Mouse (Mus musculus) right cerebral cortex, postnatal 4 days (tissue): ENCODE measurements around the gene Snrpf.
"Not testable (repeated sequence)": the region's sequence is repeated elsewhere in the genome, so short reads cannot be mapped to it uniquely, and the experiment has no call there.

ENCODE experiments used
- DNase-seq: peaks from one replicate; pipeline ENCODE4 v3.0.0-alpha.2; 2022

Gene Snrpf

DNA sequence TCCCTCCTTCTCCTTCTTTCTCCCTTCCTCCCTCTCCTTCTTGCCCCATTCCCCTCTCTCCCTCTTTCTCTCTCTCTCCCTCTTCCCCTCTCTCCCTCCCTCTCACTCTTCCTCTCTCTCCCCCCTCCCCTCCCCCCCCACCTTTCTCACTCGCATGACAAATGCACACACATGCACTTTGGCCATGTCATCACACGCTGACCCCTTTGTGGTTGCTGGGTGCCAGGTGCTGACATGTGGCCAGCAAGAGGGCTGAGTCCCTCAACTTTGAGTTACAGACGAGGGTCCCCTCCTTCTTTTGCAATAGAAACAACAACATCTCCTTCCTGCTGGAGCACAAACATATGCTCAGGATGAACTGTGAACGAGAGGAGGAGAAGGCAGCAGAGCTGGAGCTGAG, 14.5 kb downstream of the Snrpf start:
- DNase-seq = no peak

DNA sequence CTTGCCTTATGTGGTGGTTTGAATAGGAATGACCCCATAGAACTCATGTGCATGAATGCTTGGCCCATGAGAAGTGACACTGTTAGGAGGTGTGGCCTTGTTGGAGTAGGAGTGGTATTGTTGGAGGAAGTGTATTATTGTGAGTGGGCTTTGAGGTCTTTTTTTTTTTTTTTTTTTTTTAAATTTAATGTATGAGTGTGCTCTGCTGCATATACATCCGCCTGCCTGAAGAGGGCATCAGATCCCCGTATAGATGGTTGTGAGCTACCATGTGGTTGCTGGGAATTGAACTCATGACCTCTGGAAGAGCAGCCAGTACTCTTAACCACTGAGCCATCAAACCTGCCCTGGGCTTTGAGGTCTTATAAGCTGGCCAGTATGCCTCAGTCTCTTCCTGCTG, 17.3 kb downstream of the Snrpf start:
- no peak for DNase-seq

DNA sequence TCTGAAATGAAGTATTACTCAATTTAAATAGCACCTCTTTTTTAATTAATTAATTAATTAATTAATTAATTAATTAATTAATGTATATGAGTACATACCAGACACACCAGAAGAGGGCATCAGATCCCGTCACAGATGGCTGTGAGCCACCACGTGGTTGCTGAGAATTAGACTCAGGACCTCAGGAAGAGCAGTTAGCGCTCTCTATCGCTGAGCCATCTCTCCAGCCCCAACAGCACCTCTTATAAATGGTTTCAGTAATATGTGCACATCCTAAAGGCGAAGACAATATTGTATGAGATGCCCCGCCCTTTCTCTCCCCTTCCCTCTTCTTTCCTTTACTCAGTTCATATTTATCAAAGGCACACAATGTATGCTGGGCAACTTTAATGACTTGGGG, 20.8 kb downstream of the Snrpf start:
- no peak for DNase-seq

- DNase-seq = no peak
Observed at GRCm38 (mm10) chr10:93567841-93568566, 21.5 kb downstream of the Snrpf start.

DNA sequence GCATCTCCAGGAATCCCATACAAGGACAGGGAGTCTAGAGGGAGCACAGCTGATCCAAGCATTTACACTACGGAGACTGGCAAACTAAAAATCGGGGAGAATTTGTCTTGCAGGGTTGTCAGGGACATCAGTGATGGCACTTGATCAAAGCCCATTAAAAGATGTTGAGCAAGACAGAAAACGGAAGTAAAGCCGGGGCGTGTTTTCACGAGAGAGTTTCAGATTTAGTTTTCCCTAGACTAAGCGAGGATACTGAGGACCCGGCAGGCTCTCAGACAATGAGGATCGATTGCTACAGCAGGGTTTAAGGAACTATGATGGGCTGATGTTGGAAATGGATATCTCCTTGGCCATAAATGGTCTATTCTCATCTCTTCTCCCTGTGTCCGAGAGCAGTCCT, 22.4 kb downstream of the Snrpf start:
- no peak for DNase-seq

DNA sequence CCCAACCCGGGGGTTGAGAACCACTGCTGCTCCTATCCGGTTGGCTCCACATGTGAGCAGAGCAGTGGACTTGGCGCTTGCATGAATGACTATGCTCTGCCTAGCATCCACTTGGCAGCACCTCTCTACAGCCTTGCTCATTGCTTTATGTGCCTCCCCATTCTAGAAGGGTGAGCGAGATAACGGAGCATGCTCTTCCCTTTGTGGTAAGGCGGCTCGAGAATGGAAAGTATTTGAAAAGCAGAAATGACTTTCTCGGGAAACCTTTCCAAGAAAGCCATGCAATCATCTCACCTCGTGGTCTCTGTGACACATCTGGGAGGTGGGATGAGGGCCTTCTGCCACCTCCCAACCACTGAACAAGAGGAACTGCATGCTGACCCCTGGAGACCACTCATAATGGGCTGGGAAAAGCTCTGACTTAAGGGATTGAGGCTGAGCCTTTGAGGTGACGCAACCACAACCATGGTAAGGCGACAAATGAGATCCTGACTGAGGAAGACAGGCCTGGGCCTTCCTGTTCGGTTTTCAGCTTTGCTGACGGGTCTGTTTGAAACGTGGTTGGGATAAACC, 24.9 kb downstream of the Snrpf start:
- DNase-seq = no peak

DNA sequence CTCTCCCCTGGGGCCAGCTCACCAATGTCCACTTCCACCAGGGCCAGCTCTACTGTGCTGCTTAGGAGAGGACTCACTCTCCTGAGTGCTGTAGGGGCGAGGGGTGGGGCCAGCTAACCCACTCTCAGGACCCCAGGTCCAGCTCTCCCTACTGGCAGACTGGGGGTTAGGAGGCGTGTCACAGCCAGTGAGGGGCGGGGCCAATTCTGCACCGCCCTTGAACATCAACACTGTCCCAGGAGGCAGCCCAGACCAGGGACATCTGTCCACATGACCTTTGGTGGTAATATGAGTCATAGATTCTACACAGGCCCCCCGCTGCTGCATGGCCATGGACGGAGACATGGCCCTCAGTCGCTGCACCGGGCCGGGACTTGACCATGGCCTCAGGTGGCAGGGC, 29.7 kb downstream of the Snrpf start:
- DNase-seq = no peak

GRCm38 (mm10) chr10:93557971-93558370, 31.5 kb downstream of the Snrpf start:
- not testable (repeated sequence) for DNase-seq

DNA sequence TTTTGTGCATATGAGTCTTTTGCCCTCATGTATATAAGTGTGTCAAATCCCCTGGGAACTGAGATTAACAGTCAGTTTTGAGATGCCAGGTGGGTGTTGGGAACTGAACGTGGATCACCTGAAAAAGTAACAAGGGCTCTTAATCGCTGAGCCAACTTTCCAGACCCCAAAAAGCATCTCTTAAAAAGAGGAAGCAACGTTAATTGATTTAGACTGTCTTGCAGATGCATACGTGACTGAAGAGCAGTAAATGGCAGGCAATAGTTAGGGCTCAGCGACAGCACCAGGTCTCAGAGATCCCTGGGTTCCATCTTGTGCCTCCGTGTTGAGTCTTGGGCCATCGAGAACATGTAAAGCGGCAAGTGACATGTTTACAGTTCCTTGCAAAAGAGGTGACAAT, 36.9 kb downstream of the Snrpf start:
- no peak for DNase-seq

- no peak for DNase-seq
Observed at GRCm38 (mm10) chr10:93549821-93550220, 39.7 kb downstream of the Snrpf start.

GRCm38 (mm10) chr10:93548991-93549390, 40.5 kb downstream of the Snrpf start:
- peak; percentile 77 for DNase-seq

- DNase-seq = no peak
Observed at GRCm38 (mm10) chr10:93547741-93548270, 41.7 kb downstream of the Snrpf start.

DNA sequence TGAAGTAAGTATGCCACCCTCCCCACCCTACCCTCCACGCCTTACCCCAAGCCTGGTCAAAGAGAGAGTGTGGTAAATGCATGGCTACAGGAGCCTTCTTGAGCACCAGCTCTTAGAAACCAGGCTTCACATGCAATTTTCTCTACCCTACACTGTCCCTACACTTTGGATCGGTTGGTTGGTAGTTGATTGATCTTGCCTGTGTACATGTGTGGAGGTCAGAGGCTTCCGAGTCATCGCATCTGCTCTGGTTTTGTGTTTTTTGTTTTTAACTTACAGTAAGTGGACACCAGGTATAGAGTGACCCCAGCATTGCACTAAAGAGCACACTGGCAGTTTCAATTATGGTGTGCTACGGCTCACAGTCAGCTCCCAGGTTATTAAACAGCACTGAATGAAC, 45.3 kb downstream of the Snrpf start:
- DNase-seq = no peak

GRCm38 (mm10) chr10:93543176-93543575, 46.3 kb downstream of the Snrpf start:
- no peak for DNase-seq

DNA sequence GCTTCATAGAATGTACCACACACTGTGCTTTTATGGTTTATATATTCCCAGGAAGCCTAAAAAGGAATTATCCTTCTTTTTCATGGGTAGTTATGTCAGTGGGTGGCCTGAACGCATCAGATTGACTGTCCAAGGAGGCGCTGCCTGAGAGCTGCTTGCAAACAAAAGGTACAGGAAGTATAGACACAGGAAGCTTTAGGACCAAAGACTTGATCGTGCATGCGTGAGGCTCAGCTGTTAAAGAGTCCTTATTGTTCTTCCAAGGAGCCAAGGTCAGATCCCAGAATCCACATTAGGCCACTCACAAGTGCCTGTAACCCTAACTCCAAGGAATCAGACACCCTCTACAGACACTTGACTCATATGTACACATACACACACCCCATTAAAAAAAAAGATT, 47.1 kb downstream of the Snrpf start:
- DNase-seq = no peak

DNA sequence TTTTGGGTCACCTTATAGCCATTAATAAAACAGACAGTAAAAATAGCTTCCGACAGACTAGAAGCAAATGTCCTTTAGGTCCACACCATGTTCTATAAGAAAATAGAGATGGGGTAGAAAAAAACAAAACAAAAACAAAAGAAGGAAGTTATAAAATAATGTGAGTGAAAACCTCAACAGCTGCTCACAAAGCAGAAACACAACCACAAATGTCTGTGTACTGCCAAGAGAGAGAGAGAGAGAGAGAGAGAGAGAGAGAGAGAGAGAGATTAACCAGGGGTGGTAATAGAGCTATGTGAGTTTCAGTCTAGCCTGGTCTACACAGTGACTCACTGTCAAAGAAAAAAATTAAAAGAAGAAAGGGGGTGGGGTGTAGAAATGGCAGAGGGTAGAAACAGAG, 47.9 kb downstream of the Snrpf start:
- DNase-seq = no peak

DNA sequence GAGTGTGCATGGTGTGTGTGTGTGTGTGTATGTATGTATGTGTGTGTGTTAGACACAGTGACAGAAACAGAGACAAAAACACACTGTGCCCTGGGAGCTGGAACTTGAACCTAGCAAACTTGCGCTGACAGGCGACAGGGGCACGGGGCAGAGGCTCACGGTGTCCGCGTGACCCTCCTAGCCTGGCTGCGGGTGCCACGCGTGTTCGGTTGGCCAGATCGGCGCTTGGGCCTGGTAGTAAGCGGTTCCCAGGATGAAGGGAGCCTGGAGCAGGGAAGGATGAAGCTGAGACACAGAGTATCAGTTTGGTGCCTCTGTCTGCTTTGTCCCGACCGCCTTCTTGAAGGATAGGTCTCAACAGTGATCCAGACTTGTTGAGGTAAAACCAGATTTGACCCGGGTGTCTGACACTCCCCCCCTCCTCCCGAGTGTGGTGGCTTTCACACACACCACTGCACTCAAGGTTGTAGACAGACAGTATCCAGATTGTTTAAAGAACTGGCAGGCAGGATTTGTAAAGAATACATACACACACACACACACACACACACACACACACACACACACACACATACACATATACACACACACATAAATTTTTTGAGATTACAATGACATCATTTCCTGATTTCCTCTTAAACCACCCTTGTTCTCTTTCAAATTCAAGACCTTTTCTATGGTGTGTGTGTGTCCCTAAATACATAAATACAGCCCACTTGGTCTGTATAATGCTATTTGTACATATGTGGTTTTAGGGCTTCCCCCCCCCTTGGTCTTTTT, 48.9 kb downstream of the Snrpf start, which contains the start of gene Ccdc38:
Gene Ccdc38, plus strand, starts transcription at position 202 of the 780 bp plus-strand sequence.
- DNase-seq = no peak

- DNase-seq = peak; percentile 71
Observed at GRCm38 (mm10) chr10:93539775-93540430, 49.6 kb downstream of the Snrpf start, which contains the start of gene Amdhd1. Gene Amdhd1 (minus strand): TSS chr10:93540033.

GRCm38 (mm10) chr10:93538818-93539217, 50.7 kb downstream of the Snrpf start:
- no peak for DNase-seq

DNA sequence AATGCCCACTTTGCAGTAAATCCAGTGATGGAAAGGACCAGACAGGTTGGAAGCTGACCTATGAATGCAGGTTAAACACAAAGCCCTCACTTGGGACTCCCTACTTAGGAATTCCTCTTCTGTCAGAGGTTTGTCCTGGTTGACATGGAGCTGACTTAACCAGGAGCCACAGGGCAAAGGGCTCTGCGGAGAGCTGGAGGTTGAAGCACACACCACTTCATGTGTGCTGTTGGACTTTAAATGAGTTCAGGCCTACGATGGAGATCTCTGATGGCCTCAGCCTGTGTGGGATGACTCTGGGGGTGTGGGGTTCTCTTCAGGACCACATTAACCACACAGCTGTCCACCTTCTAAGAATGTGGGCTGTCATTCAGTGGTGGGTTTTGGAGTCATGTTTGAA, 51.2 kb downstream of the Snrpf start:
- no peak for DNase-seq
